Mouse (Mus musculus) small intestine, adult 2 months (tissue): ENCODE data around the gene Zfp81. TPM values are rescaled to one million over a fixed set of nuclear protein-coding genes. Genes with fewer than 3 reads are reported as not detected.

Experiments used
- polyA plus RNA-seq: library from polyadenylated mRNA; depleted of rRNA; stranded (reverse); fragments of >200 nt; gene quantifications from 2 replicates; pipeline ENCODE4 v1.2.3, GENCODE M21; 2012; rRNA removed

Gene Zfp81
- polyA plus RNA-seq, 1 experiment: 0.29 TPM

Other genes starting within 250 kb of the Zfp81 start
- gene Morc2b, start 219.2 kb downstream of the Zfp81 start, polyA plus RNA-seq: not detected in 2 replicates
- not detected in 2 replicates for gene Olfr55, start 190.4 kb downstream of the Zfp81 start, polyA plus RNA-seq
- gene Olfr239, start 167.6 kb downstream of the Zfp81 start, polyA plus RNA-seq: not detected in 2 replicates
- 0.03 and 0.37 TPM in 2 replicates for gene Olfr1564, start 137.2 kb downstream of the Zfp81 start, polyA plus RNA-seq
- 0.10 and 0.25 TPM in 2 replicates for gene Zfp955a, start 103.7 kb downstream of the Zfp81 start, polyA plus RNA-seq
- not detected in 2 replicates for gene Olfr63, start 94.2 kb downstream of the Zfp81 start, polyA plus RNA-seq
- gene Zfp955b, start 69.3 kb downstream of the Zfp81 start, polyA plus RNA-seq: 0.20 and 0.42 TPM in 2 replicates
- gene Zfp101, start 35.8 kb upstream of the Zfp81 start, polyA plus RNA-seq: 0.08 and 0.32 TPM in 2 replicates
- not detected in 2 replicates for gene Actl9, start 74.0 kb upstream of the Zfp81 start, polyA plus RNA-seq
- gene Adamts10, start 165.3 kb upstream of the Zfp81 start, polyA plus RNA-seq: 22.9 and 28.2 TPM in 2 replicates
- 3.7 and 5.1 TPM in 2 replicates for gene Myo1f, start 196.8 kb upstream of the Zfp81 start, polyA plus RNA-seq